16 mouse cellular contexts compared by ENCODE assay signal in the genomic region with DNA sequence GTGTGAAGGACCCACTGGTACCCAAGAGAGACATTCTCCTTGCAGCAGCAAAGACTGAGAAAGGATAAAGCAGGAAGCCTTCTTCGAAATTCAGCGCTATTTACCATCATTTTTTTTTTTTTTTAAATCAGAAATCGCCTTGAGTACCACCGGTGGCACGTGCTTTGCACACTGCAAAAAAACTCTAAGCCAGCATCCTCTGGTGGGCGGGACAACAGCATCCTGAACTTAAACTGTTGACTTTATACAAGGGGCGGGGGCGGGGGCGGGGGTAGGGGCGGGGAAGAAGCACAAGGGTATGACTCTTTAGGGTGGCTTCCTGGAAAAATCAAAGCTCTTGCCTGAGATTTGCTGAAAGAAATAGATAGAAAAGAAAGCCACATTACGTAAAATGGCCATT. TPM values are rescaled to one million over a fixed set of nuclear protein-coding genes. Genes with fewer than 3 reads are reported as not detected.
DNase-seq lines count a peak whose midpoint lies in the region; ATAC-seq and TF ChIP-seq lines count a peak whose summit lies in the region.
"Had no signal": no experiment of that assay in that cellular context is flagged by ENCODE, and none has a peak within 500 bp of the region (broad histone marks: within the 10 kb centered on the region; RNA-seq: fewer than 3 reads in every experiment).

No protein-coding gene starts in this region.

- H3K4me3 ChIP-seq in heart, embryonic 15.5 days = no peak overlapping the region
- H3K4me3 ChIP-seq in lung, postnatal 0 days (ENCODE audit: low read depth, low read length) = peak overlapping the region; percentile 8; the same call in 1 of the 2 replicates
- no peak overlapping the region for H3K4me3 ChIP-seq in intestine, embryonic 14.5 days (ENCODE audit: low read depth, low read length)
- peak overlapping the region; percentile 5; the same call in 1 of the 2 replicates for H3K4me3 ChIP-seq in stomach, embryonic 15.5 days (replicated peaks)
- H3K4me3 ChIP-seq: layer of hippocampus, adult 2 months; liver, embryonic 15.5 days had no signal

- ATAC-seq in heart, embryonic 15.5 days (replicated peaks; ENCODE audit: insufficient number of reproducible peaks, insufficient read depth, low FRiP score, low read depth) = no peak
- no peak for ATAC-seq in lung, postnatal 0 days
- no peak for ATAC-seq in intestine, embryonic 14.5 days (replicated peaks; ENCODE audit: low FRiP score, low TSS enrichment, low read depth)
- ATAC-seq in stomach, embryonic 15.5 days (ENCODE audit: insufficient read depth, low FRiP score, low read depth) = no peak

- H3K9ac ChIP-seq in heart, embryonic 15.5 days = no peak overlapping the region
- no peak overlapping the region for H3K9ac ChIP-seq in lung, postnatal 0 days (replicated peaks; ENCODE audit: low read depth)
- H3K9ac ChIP-seq in intestine, embryonic 14.5 days (ENCODE audit: low read length) = no peak overlapping the region
- H3K9ac ChIP-seq in stomach, embryonic 15.5 days = no peak overlapping the region
- H3K9ac ChIP-seq: liver, embryonic 15.5 days had no signal

- H3K4me1 ChIP-seq in heart, embryonic 15.5 days (replicated peaks) = no peaks in the 10 kb centered on the region
- no peaks in the 10 kb centered on the region for H3K4me1 ChIP-seq in lung, postnatal 0 days (ENCODE audit: insufficient read depth, low read depth, low read length)
- no peaks in the 10 kb centered on the region for H3K4me1 ChIP-seq in intestine, embryonic 14.5 days (replicated peaks; ENCODE audit: control insufficient read depth, insufficient read depth, low read length)
- H3K4me1 ChIP-seq in stomach, embryonic 15.5 days = no peaks in the 10 kb centered on the region
- H3K4me1 ChIP-seq: liver, embryonic 15.5 days had no signal

- no peak for DNase-seq in heart, adult 9 months (ENCODE audit: low spot score in 2 of 2)
- no peak for DNase-seq in lung, postnatal 0 days (ENCODE audit: low spot score)
- DNase-seq in lung, postnatal 25 days (ENCODE audit: low spot score) = no peak
- DNase-seq in intestine, embryonic 14.5 days (ENCODE audit: low spot score) = no peak
- DNase-seq in gastrocnemius, postnatal 14 days = no peak
- no peak for DNase-seq in B cell, adult 2 months
- DNase-seq: cerebellum, adult 11-12 months; gastrocnemius, postnatal 36 days; thymus, adult 2 months had no signal

- intact Hi-C loops in gastrocnemius, postnatal 14 days (cut with DNase I; ENCODE audit: low total_unique reads) = loop anchor here (10.0 kb wide), 1 partner anchor 175 kb away; no protein-coding TSS in a partner anchor

- no peak for TF ChIP-seq CTCF in lung, postnatal 0 days (IDR thresholded peaks at IDR 0.05)

- H3K27ac ChIP-seq in heart, embryonic 15.5 days = no peak overlapping the region
- no peak overlapping the region for H3K27ac ChIP-seq in lung, postnatal 0 days (ENCODE audit: low read length)
- no peak overlapping the region for H3K27ac ChIP-seq in intestine, embryonic 14.5 days (ENCODE audit: low read depth)
- no peak overlapping the region for H3K27ac ChIP-seq in stomach, embryonic 15.5 days
- H3K27ac ChIP-seq: layer of hippocampus, adult 2 months; liver, embryonic 15.5 days had no signal

- H3K9me3 ChIP-seq in heart, embryonic 15.5 days (replicated peaks) = no peaks in the 10 kb centered on the region
- H3K9me3 ChIP-seq in lung, postnatal 0 days (ENCODE audit: low read length) = no peaks in the 10 kb centered on the region
- H3K9me3 ChIP-seq in intestine, embryonic 14.5 days (ENCODE audit: control insufficient read depth, low read length) = no peaks in the 10 kb centered on the region
- no peaks in the 10 kb centered on the region for H3K9me3 ChIP-seq in stomach, embryonic 15.5 days
- H3K9me3 ChIP-seq: liver, embryonic 15.5 days had no signal

- H3K36me3 ChIP-seq in heart, embryonic 15.5 days = no peaks in the 10 kb centered on the region
- H3K36me3 ChIP-seq in lung, postnatal 0 days (ENCODE audit: insufficient read depth, low read length) = no peaks in the 10 kb centered on the region
- no peaks in the 10 kb centered on the region for H3K36me3 ChIP-seq in intestine, embryonic 14.5 days (ENCODE audit: control insufficient read depth, insufficient read depth, low read length)
- H3K36me3 ChIP-seq in stomach, embryonic 15.5 days = no peaks in the 10 kb centered on the region
- H3K36me3 ChIP-seq: liver, embryonic 15.5 days had no signal

- TF ChIP-seq EP300 in lung, postnatal 0 days (IDR thresholded peaks at IDR 0.05) = no peak

- H3K4me2 ChIP-seq in heart, embryonic 15.5 days = peak overlapping the region; percentile 40
- peak overlapping the region; percentile 46 for H3K4me2 ChIP-seq in lung, postnatal 0 days (replicated peaks; ENCODE audit: low read depth, low read length)
- peak overlapping the region; percentile 40 for H3K4me2 ChIP-seq in intestine, embryonic 14.5 days (ENCODE audit: low read length)
- peak overlapping the region; percentile 51 for H3K4me2 ChIP-seq in stomach, embryonic 15.5 days
- H3K4me2 ChIP-seq: liver, embryonic 15.5 days had no signal

- peaks cover 4% of the 10 kb centered on the region; the same call in 1 of the 2 replicates for H3K27me3 ChIP-seq in heart, embryonic 15.5 days
- no peaks in the 10 kb centered on the region for H3K27me3 ChIP-seq in lung, postnatal 0 days (replicated peaks; ENCODE audit: insufficient read depth, low read length)
- no peaks in the 10 kb centered on the region for H3K27me3 ChIP-seq in intestine, embryonic 14.5 days (replicated peaks; ENCODE audit: control insufficient read depth, insufficient read depth, low read length)
- 0 out of 2 replicates have a peak, but pooled peaks cover 4% of the 10 kb centered on the region for H3K27me3 ChIP-seq in stomach, embryonic 15.5 days (replicated peaks)

- 30% methylated on average over 11 of the region's 11 CpGs for WGBS in heart, embryonic 15.5 days
- 19% methylated on average over 11 of the region's 11 CpGs for WGBS in lung, postnatal 0 days
- 19% methylated on average over 11 of the region's 11 CpGs for WGBS in intestine, embryonic 14.5 days
- 20% methylated on average over 11 of the region's 11 CpGs for WGBS in stomach, embryonic 15.5 days

RNA-seq across cellular contexts. Expression of a gene that starts 15.4 kb away (rescaled TPM):
- 33.3 and 44.9 TPM in 2 replicates for polyA plus RNA-seq in heart, embryonic 15.5 days (2015; fragmentation: Nextera tagmentation; extraction: Ambion mirVana)
- polyA plus RNA-seq in lung, postnatal 0 days (2015; fragmentation: Nextera tagmentation; extraction: Ambion mirVana) = 75.1 and 80.6 TPM in 2 replicates
- polyA plus RNA-seq in intestine, embryonic 14.5 days (2014; fragmentation: Nextera tagmentation; extraction: Ambion mirVana) = 52.7 and 60.6 TPM in 2 replicates
- 66.0 and 70.9 TPM in 2 replicates for polyA plus RNA-seq in stomach, embryonic 15.5 days (2015; fragmentation: Nextera tagmentation; extraction: Ambion mirVana)
- total RNA-seq in gastrocnemius, postnatal 14 days (2021) = 10 to 100 TPM; 13.1 to 14.1 TPM

RNA-seq across cellular contexts. Expression of a gene that starts 43.3 kb away (rescaled TPM):
- polyA plus RNA-seq in heart, embryonic 15.5 days (2015; fragmentation: Nextera tagmentation; extraction: Ambion mirVana) = not detected in 2 replicates
- polyA plus RNA-seq in lung, postnatal 0 days (2015; fragmentation: Nextera tagmentation; extraction: Ambion mirVana) = 0.11 and 0.18 TPM in 2 replicates
- polyA plus RNA-seq in intestine, embryonic 14.5 days (2014; fragmentation: Nextera tagmentation; extraction: Ambion mirVana) = not detected in 2 replicates
- not detected in 2 replicates for polyA plus RNA-seq in stomach, embryonic 15.5 days (2015; fragmentation: Nextera tagmentation; extraction: Ambion mirVana)
- total RNA-seq in gastrocnemius, postnatal 14 days (2021) = 10 to 100 TPM; 54.1 to 75.2 TPM
- total RNA-seq: adrenal gland, adult 18-20 months; ES-E14; layer of hippocampus, adult 2 months had no signal
- polyA plus RNA-seq: liver, embryonic 15.5 days; neural tube, embryonic 11.5 days; thymus, adult 2 months had no signal

Comparison
In these comparisons a context has a peak if more than half of its experiments do, and no peak if none do; other contexts are left out.
1. H3K4me3 ChIP-seq: peak in lung, postnatal 0 days (single experiment) and stomach, embryonic 15.5 days (single experiment); none in heart, embryonic 15.5 days (single experiment) and intestine, embryonic 14.5 days (single experiment).
2. Peak in every context shown above with its lines, with median percentiles within 50 percentile points of each other: H3K4me2 ChIP-seq.